Mouse (Mus musculus): ENCODE data around the gene Ptpre.

Ptpre gene

DNA sequence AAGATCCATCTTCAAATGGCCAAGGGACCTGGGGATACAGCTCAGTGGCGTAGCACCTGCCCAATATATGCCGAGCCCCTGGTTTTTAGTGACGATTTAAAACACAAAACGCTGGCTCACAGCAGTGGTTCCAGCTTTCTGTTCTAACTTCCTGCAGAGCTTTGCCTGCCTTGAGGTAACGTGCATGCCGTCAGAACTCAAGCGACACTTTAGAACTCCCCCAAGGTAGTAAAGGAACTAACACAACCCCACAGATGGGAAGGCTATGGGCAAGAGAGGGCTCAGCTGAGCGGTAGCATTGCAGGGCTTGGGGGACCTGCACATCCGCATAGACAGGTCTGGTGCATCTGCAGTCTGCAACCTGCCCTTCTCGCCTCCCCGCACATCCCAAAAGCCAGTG, 115.5 kb downstream of the Ptpre start:
- Histone ChIP-seq H3K9me3 (ENCODE audit: low read length) (peaks cover 4% of the 10 kb centered on the region; the same call in 1 of the 2 replicates), H3K27me3 (ENCODE audit: insufficient read depth, low read length) (peaks cover 36% of the 10 kb centered on the region), H3K4me3 (replicated peaks; ENCODE audit: low read length) (no peak overlapping the region), H3K4me1 (replicated peaks; ENCODE audit: low read depth, low read length) (no peaks in the 10 kb centered on the region; the same call in 1 of the 2 replicates), H3K36me3 (ENCODE audit: insufficient read depth, low read length) (no peaks in the 10 kb centered on the region)
- no peak for TF ChIP-seq NANOG (IDR thresholded peaks at IDR 0.05; ENCODE audit: borderline replicate concordance, low read length)
- TF ChIP-seq POU5F1 (IDR thresholded peaks at IDR 0.05; ENCODE audit: borderline replicate concordance, low read length), result no peak
- TF ChIP-seq CTCF (conservative IDR thresholded peaks at IDR 0.05; ENCODE audit: low read length), result no peak

DNA sequence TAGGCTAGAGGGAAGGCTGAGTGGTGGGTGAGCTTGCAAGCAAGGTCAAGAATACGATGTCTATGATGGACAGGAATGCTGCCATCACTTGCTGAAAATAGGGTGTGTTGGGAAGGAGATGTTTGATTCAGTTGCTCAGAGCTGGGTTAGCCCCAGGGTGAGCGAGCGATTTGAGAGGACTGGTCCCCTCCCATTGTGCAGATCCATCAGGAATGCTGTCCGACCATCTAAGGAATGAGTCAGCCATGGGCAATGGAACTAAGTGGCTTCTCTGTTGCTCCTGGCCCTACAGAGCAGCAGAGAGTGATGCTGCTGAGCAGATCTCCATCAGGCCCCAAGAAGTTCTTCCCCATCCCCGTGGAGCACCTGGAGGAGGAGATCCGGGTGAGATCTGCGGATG, 116.3 kb downstream of the Ptpre start:
- TF ChIP-seq CTCF (conservative IDR thresholded peaks at IDR 0.05; ENCODE audit: low read length) (no peak), NANOG (IDR thresholded peaks at IDR 0.05; ENCODE audit: borderline replicate concordance, low read length) (no peak), POU5F1 (IDR thresholded peaks at IDR 0.05; ENCODE audit: borderline replicate concordance, low read length) (no peak)
- peaks cover 36% of the 10 kb centered on the region for H3K27me3 ChIP-seq (ENCODE audit: insufficient read depth, low read length)
- no peaks in the 10 kb centered on the region for H3K36me3 ChIP-seq (ENCODE audit: insufficient read depth, low read length)
- no peaks in the 10 kb centered on the region; the same call in 1 of the 2 replicates for H3K4me1 ChIP-seq (replicated peaks; ENCODE audit: low read depth, low read length)
- H3K9me3 ChIP-seq (ENCODE audit: low read length), result no peaks in the 10 kb centered on the region
- H3K4me3 ChIP-seq (replicated peaks; ENCODE audit: low read length), result no peak overlapping the region

DNA sequence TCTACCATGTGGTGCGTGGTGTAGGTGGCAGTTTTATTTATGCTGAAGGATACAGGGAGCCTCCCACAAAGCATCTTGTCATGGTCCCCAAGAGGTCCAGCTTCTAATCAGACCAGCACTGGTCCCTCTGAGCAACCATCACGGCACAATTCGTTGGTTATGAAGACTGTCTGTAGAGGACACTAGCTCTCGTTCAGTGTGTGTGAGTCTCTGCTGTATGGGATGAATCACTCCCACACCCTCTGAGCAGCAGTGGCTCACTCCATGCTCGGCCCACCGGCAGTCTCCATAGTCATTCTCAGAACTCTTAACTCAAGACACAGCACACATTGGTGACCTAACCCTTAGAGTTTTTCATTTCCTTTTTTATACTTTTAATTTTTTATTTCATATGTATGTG, 117.0 kb downstream of the Ptpre start:
- H3K4me1 ChIP-seq (replicated peaks; ENCODE audit: low read depth, low read length), result no peaks in the 10 kb centered on the region; the same call in 1 of the 2 replicates
- no peaks in the 10 kb centered on the region for H3K9me3 ChIP-seq (ENCODE audit: low read length)
- H3K27me3 ChIP-seq (ENCODE audit: insufficient read depth, low read length), result peaks cover 36% of the 10 kb centered on the region
- TF ChIP-seq CTCF (conservative IDR thresholded peaks at IDR 0.05; ENCODE audit: low read length), result no peak
- no peak for TF ChIP-seq NANOG (IDR thresholded peaks at IDR 0.05; ENCODE audit: borderline replicate concordance, low read length)
- TF ChIP-seq POU5F1 (IDR thresholded peaks at IDR 0.05; ENCODE audit: borderline replicate concordance, low read length), result no peak
- no peaks in the 10 kb centered on the region for H3K36me3 ChIP-seq (ENCODE audit: insufficient read depth, low read length)
- H3K4me3 ChIP-seq (replicated peaks; ENCODE audit: low read length), result no peak overlapping the region

DNA sequence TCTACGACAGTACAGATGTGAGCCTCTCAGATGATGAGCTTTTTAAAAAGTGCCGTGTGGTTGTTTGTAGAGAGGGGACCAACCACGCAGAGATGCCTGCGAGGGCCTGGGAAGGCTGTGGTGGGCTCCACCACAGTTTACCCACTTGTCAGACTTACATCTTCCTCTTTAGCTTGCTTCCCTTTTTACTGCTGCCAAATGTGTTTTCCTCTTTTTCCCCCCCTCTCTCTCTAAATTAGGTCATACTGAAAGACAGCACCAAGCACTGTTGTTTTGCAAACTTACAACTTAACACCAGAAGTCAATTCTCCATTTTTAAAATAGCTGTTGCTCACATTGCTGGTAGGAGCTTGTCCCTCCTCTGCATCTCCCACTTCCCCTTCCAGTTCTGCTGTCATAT, 117.8 kb downstream of the Ptpre start:
- Histone ChIP-seq H3K36me3 (ENCODE audit: insufficient read depth, low read length) (no peaks in the 10 kb centered on the region), H3K9me3 (ENCODE audit: low read length) (no peaks in the 10 kb centered on the region), H3K27me3 (ENCODE audit: insufficient read depth, low read length) (peaks cover 36% of the 10 kb centered on the region), H3K4me3 (replicated peaks; ENCODE audit: low read length) (no peak overlapping the region), H3K4me1 (replicated peaks; ENCODE audit: low read depth, low read length) (no peaks in the 10 kb centered on the region; the same call in 1 of the 2 replicates)
- no peak for TF ChIP-seq CTCF (conservative IDR thresholded peaks at IDR 0.05; ENCODE audit: low read length)
- no peak for TF ChIP-seq POU5F1 (IDR thresholded peaks at IDR 0.05; ENCODE audit: borderline replicate concordance, low read length)
- TF ChIP-seq NANOG (IDR thresholded peaks at IDR 0.05; ENCODE audit: borderline replicate concordance, low read length), result no peak

DNA sequence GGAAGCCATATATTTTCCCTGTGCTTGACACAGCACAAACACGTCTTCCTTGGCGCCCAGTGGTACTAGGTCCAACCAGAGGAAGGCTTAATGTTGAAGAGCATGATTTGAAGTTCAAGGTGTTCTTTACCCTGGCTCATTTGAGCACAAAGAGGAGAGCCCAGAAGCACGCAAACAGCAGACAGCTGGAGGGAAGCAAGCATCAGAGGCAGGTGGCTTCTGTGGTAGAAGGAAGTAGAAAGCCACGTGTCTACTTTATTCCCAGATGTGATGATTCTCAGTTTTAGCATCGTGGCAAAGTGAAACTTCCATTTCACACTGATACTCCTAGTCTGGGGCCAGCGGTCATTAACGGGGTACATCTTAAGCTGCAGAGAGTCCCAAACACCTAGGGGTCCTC, 120.9 kb downstream of the Ptpre start:
- Histone ChIP-seq H3K9me3 (ENCODE audit: low read length) (no peaks in the 10 kb centered on the region), H3K4me3 (replicated peaks; ENCODE audit: low read length) (no peak overlapping the region), H3K36me3 (ENCODE audit: insufficient read depth, low read length) (no peaks in the 10 kb centered on the region), H3K4me1 (replicated peaks; ENCODE audit: low read depth, low read length) (no peaks in the 10 kb centered on the region; the same call in 1 of the 2 replicates), H3K27me3 (ENCODE audit: insufficient read depth, low read length) (peaks cover 18% of the 10 kb centered on the region)
- TF ChIP-seq POU5F1 (IDR thresholded peaks at IDR 0.05; ENCODE audit: borderline replicate concordance, low read length), result no peak
- TF ChIP-seq NANOG (IDR thresholded peaks at IDR 0.05; ENCODE audit: borderline replicate concordance, low read length), result no peak
- no peak for TF ChIP-seq CTCF (conservative IDR thresholded peaks at IDR 0.05; ENCODE audit: low read length)

DNA sequence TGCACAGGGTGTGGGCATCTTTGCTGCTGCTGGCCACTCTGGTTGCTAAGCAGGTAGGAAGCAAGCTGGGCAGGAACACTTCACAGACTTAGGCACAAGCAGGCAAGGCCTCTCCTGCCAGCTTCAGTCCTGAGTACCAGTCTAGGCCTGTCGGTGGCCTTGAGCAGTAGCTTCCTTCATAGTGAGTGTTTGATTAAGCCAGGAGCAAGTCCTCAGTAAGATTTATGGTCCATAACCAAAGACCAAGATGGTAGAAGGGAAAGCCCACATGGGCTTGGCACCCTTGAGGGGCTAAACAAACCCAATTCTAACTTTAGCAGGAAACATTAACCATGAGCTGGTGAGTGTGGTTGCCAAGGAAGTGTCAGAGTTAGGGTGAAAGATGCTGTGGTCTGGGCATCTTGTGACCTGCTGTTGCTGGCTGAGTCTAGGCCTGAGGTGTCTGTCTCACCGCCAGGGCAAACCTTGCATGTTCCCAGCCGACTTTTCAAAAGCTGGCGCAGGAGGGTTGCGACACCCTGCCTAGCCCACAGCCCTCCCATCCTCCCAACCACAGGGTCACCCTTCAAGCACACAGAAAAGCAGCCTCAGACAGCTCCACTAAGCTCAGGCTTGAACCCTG, 122.1 kb downstream of the Ptpre start:
- no peak for TF ChIP-seq CTCF (conservative IDR thresholded peaks at IDR 0.05; ENCODE audit: low read length)
- no peak for TF ChIP-seq NANOG (IDR thresholded peaks at IDR 0.05; ENCODE audit: borderline replicate concordance, low read length)
- no peak for TF ChIP-seq POU5F1 (IDR thresholded peaks at IDR 0.05; ENCODE audit: borderline replicate concordance, low read length)
- peaks cover 8% of the 10 kb centered on the region; the same call in 1 of the 2 replicates for H3K27me3 ChIP-seq (ENCODE audit: insufficient read depth, low read length)
- H3K36me3 ChIP-seq (ENCODE audit: insufficient read depth, low read length), result no peaks in the 10 kb centered on the region

DNA sequence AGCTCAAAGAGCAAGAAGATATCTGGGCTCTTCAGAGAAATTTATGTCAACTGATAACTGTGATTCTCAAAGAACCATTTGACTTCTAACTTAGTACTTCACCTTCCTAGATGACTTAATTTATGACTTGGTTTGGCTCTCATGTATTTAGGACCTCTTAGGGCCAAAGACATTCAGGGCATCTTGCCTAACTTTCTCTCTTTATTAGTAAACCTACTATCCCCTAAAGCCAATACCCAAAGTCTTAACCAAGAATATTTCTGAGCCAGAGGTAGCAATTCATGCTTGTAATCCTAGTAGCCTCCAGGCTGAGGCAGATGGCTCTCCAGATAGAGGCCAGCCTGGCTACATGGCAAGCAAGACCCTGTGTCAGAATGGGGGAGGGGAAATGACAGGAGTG, 123.0 kb downstream of the Ptpre start:
- H3K27me3 ChIP-seq (ENCODE audit: insufficient read depth, low read length), result peaks cover 5% of the 10 kb centered on the region; the same call in 1 of the 2 replicates
- no peaks in the 10 kb centered on the region for H3K4me1 ChIP-seq (replicated peaks; ENCODE audit: low read depth, low read length)
- TF ChIP-seq CTCF (conservative IDR thresholded peaks at IDR 0.05; ENCODE audit: low read length) (no peak), POU5F1 (IDR thresholded peaks at IDR 0.05; ENCODE audit: borderline replicate concordance, low read length) (no peak)
- H3K9me3 ChIP-seq (ENCODE audit: low read length), result no peaks in the 10 kb centered on the region
- H3K36me3 ChIP-seq (ENCODE audit: insufficient read depth, low read length), result no peaks in the 10 kb centered on the region
- no peak overlapping the region for H3K4me3 ChIP-seq (replicated peaks; ENCODE audit: low read length)

More for the DNA sequence above, 122.1 kb downstream of the Ptpre start:
- H3K9me3 ChIP-seq (ENCODE audit: low read length), result no peaks in the 10 kb centered on the region
- no peak overlapping the region for H3K4me3 ChIP-seq (replicated peaks; ENCODE audit: low read length)
- H3K4me1 ChIP-seq (replicated peaks; ENCODE audit: low read depth, low read length), result no peaks in the 10 kb centered on the region

DNA sequence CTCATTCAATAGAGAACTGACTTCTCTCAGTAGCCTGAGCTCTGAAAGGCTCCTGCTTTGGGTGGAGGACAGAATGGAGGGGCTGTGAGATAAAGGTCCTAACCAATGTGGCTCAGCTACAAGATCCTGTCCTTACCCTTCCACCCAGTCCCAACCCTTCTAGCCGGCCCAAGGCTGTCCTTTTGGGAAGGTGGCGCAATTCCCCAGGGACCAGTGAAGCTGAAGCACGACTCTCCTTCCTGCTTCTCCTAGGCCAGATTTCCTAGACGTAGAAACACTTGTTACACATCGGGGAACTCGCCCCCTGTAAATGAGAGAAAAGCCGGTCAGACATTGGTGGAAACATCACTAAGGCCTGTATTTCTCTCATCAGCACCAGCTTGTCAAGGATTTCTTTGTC, 126.9 kb downstream of the Ptpre start:
- Histone ChIP-seq H3K9me3 (ENCODE audit: low read length) (no peaks in the 10 kb centered on the region), H3K4me1 (replicated peaks; ENCODE audit: low read depth, low read length) (no peaks in the 10 kb centered on the region; the same call in 1 of the 2 replicates), H3K36me3 (ENCODE audit: insufficient read depth, low read length) (no peaks in the 10 kb centered on the region), H3K4me3 (replicated peaks; ENCODE audit: low read length) (no peak overlapping the region), H3K27me3 (ENCODE audit: insufficient read depth, low read length) (no peaks in the 10 kb centered on the region)
- TF ChIP-seq NANOG (IDR thresholded peaks at IDR 0.05; ENCODE audit: borderline replicate concordance, low read length) (no peak), POU5F1 (IDR thresholded peaks at IDR 0.05; ENCODE audit: borderline replicate concordance, low read length) (no peak), CTCF (conservative IDR thresholded peaks at IDR 0.05; ENCODE audit: low read length) (no peak)

DNA sequence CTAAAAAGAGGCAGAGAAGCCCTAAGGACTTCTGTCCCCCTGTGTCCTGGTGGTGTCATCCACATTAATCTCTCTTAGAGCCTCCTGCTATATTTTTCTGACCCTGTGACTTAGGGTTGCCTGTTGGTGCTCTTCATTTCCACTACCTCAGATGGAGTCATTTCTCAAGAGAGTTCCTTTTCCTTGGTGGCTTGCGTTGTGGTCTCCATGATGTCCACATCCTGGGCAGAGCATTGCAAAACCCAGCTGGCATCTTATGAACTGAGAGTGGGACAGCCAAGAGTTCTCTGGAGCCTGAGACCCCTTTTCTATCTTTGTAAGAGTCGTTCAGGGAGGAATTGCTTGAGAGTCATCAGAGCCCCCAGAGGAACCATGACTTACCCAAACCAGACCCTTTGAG, 129.0 kb downstream of the Ptpre start:
- H3K9me3 ChIP-seq (ENCODE audit: low read length), result no peaks in the 10 kb centered on the region
- no peaks in the 10 kb centered on the region; the same call in 1 of the 2 replicates for H3K27me3 ChIP-seq (ENCODE audit: insufficient read depth, low read length)
- H3K4me3 ChIP-seq (replicated peaks; ENCODE audit: low read length), result no peak overlapping the region
- no peaks in the 10 kb centered on the region for H3K36me3 ChIP-seq (ENCODE audit: insufficient read depth, low read length)
- H3K4me1 ChIP-seq (replicated peaks; ENCODE audit: low read depth, low read length), result no peaks in the 10 kb centered on the region; the same call in 1 of the 2 replicates
- TF ChIP-seq CTCF (conservative IDR thresholded peaks at IDR 0.05; ENCODE audit: low read length) (no peak), POU5F1 (IDR thresholded peaks at IDR 0.05; ENCODE audit: borderline replicate concordance, low read length) (no peak), NANOG (IDR thresholded peaks at IDR 0.05; ENCODE audit: borderline replicate concordance, low read length) (no peak)

Measured in E14TG2a.4 (cell line).